In genomic region chrX:12857881-12858755, GRCm38 (mm10) we compare ENCODE assay signal across 7 mouse cellular contexts.
DNase-seq lines count a peak whose midpoint lies in the region; ATAC-seq and TF ChIP-seq lines count a peak whose summit lies in the region.

No protein-coding gene starts in this region.

- no peaks in the 10 kb centered on the region for H3K36me3 ChIP-seq in E14TG2a.4 (ENCODE audit: insufficient read depth, low read length)
- H3K36me3 ChIP-seq in forebrain, embryonic 12.5 days (replicated peaks): no peaks in the 10 kb centered on the region
- no peaks in the 10 kb centered on the region for H3K36me3 ChIP-seq in hindbrain, embryonic 14.5 days (replicated peaks; ENCODE audit: control insufficient read depth, insufficient read depth)

- no peaks in the 10 kb centered on the region for H3K27me3 ChIP-seq in E14TG2a.4 (ENCODE audit: insufficient read depth, low read length)
- H3K27me3 ChIP-seq in forebrain, embryonic 12.5 days: no peaks in the 10 kb centered on the region
- H3K27me3 ChIP-seq in hindbrain, embryonic 14.5 days (ENCODE audit: control insufficient read depth, insufficient read depth, low read length): no peaks in the 10 kb centered on the region

- H3K4me3 ChIP-seq in E14TG2a.4 (replicated peaks; ENCODE audit: low read length): peak overlapping the region; percentile 56
- peak overlapping the region; percentile 17 for H3K4me3 ChIP-seq in forebrain, embryonic 12.5 days (replicated peaks)
- peak overlapping the region; percentile 19 for H3K4me3 ChIP-seq in hindbrain, embryonic 14.5 days (replicated peaks; ENCODE audit: low read length)

- peak; percentile 69 for ATAC-seq in activated CD4-positive, CD25-positive, alpha-beta regulatory T cell, adult 4 months
- peak; percentile 82 for ATAC-seq in forebrain, embryonic 12.5 days (ENCODE audit: low FRiP score)
- peak; percentile 75 for ATAC-seq in hindbrain, embryonic 14.5 days (ENCODE audit: low FRiP score)

- peak overlapping the region; percentile 91 for H3K27ac ChIP-seq in forebrain, embryonic 12.5 days
- H3K27ac ChIP-seq in hindbrain, embryonic 14.5 days: peak overlapping the region; percentile 94

- H3K9me3 ChIP-seq in E14TG2a.4 (ENCODE audit: low read length): peaks cover 9% of the 10 kb centered on the region; the same call in 1 of the 2 replicates
- no peaks in the 10 kb centered on the region for H3K9me3 ChIP-seq in forebrain, embryonic 12.5 days
- no peaks in the 10 kb centered on the region for H3K9me3 ChIP-seq in hindbrain, embryonic 14.5 days (ENCODE audit: control insufficient read depth, low read length)

- WGBS in forebrain, embryonic 12.5 days: 19% methylated on average over 17 of the region's 17 CpGs
- WGBS in hindbrain, embryonic 14.5 days: 24% methylated on average over 17 of the region's 17 CpGs

- H3K4me1 ChIP-seq in E14TG2a.4 (replicated peaks; ENCODE audit: low read depth, low read length): peaks cover 29% of the 10 kb centered on the region
- H3K4me1 ChIP-seq in forebrain, embryonic 12.5 days: peaks cover 19% of the 10 kb centered on the region
- H3K4me1 ChIP-seq in hindbrain, embryonic 14.5 days (replicated peaks; ENCODE audit: control insufficient read depth, insufficient read depth, low read length): 0 out of 2 replicates have a peak, but pooled peaks cover 5% of the 10 kb centered on the region

- H3K9ac ChIP-seq in forebrain, embryonic 12.5 days: peak overlapping the region; percentile 45
- peak overlapping the region; percentile 44 for H3K9ac ChIP-seq in hindbrain, embryonic 14.5 days

- no peak for TF ChIP-seq CTCF in E14TG2a.4 (conservative IDR thresholded peaks at IDR 0.05; ENCODE audit: low read length)

- H3K4me2 ChIP-seq in forebrain, embryonic 12.5 days: peak overlapping the region; percentile 43
- H3K4me2 ChIP-seq in hindbrain, embryonic 14.5 days (replicated peaks): peak overlapping the region; percentile 50

- peak; percentile 58 for DNase-seq in hindbrain, embryonic 14.5 days (ENCODE audit: low spot score)
- DNase-seq in left cerebral cortex, adult 8-10 months (ENCODE audit: low spot score in 2 of 2): peak; percentile 18 to 25
- peak; percentile 55 for DNase-seq in lung, postnatal 4 days
- peak; percentile 27 for DNase-seq in right cerebral cortex, postnatal 4 days

Comparison
In these comparisons a context has a peak if more than half of its experiments do, and no peak if none do; other contexts are left out.
1. Peak in every context shown above with its lines: DNase-seq, ATAC-seq, H3K4me3 ChIP-seq and H3K27ac ChIP-seq.